Mouse (Mus musculus) cerebellum, postnatal 25 days (tissue): ENCODE data around the gene Clcn6.

Source experiments
- DNase-seq, 2 experiments: peaks; one replicate each; pipeline ENCODE4 v3.0.0; 2021; ENCODE audit warnings: mixed read lengths in 2 of 2

The Clcn6 gene

GRCm38 (mm10) chr4:148038600-148039253, at the start of gene Clcn6, which contains the start of gene Mthfr:
Clcn6 (minus strand) TSS chr4:148038821.
Mthfr (plus strand) TSS chr4:148039077.
- DNase-seq, result peak; percentile 100

- peak; percentile 92 to 97 for DNase-seq
These were observed 49.4 kb upstream of the Clcn6 start, which contains the start of gene Agtrap for GRCm38 (mm10) chr4:148087907-148088527. Agtrap (minus strand) TSS chr4:148088031.

- no peak for DNase-seq
These were observed 48.7 kb upstream of the Clcn6 start for GRCm38 (mm10) chr4:148087091-148087906.

- DNase-seq, result no peak
These were observed 47.3 kb upstream of the Clcn6 start for GRCm38 (mm10) chr4:148085907-148086305.

- DNase-seq, result no peak
These were observed 46.7 kb upstream of the Clcn6 start for GRCm38 (mm10) chr4:148085131-148085906.

- no peak for DNase-seq
These were observed 45.7 kb upstream of the Clcn6 start for GRCm38 (mm10) chr4:148084261-148084714.

- DNase-seq, result no peak
These were observed 44.7 kb upstream of the Clcn6 start for GRCm38 (mm10) chr4:148083176-148083899.

- DNase-seq, result peak; percentile 55 to 75
These were observed 43.8 kb upstream of the Clcn6 start for GRCm38 (mm10) chr4:148082257-148083044.

- peak in 1 of 2 experiments; percentile 34 for DNase-seq
These were observed 42.6 kb upstream of the Clcn6 start for GRCm38 (mm10) chr4:148081201-148081600.

- DNase-seq, result peak; percentile 57 to 61
These were observed 42.0 kb upstream of the Clcn6 start for GRCm38 (mm10) chr4:148080597-148080973.

- DNase-seq, result no peak
These were observed 41.4 kb upstream of the Clcn6 start for GRCm38 (mm10) chr4:148079944-148080596.

GRCm38 (mm10) chr4:148079212-148079611, 40.6 kb upstream of the Clcn6 start:
- DNase-seq, result no peak

- no peak for DNase-seq
These were observed 37.3 kb upstream of the Clcn6 start for GRCm38 (mm10) chr4:148075881-148076280.

GRCm38 (mm10) chr4:148075259-148075658, 36.6 kb upstream of the Clcn6 start:
- DNase-seq, result peak; percentile 50 to 72

GRCm38 (mm10) chr4:148074521-148075189, 36.0 kb upstream of the Clcn6 start:
- peak in 1 of 2 experiments; percentile 34 for DNase-seq

- DNase-seq, result no peak
These were observed 32.9 kb upstream of the Clcn6 start for GRCm38 (mm10) chr4:148071508-148071907.

GRCm38 (mm10) chr4:148069602-148070218, 31.1 kb upstream of the Clcn6 start:
- DNase-seq, result no peak

- no peak for DNase-seq
These were observed 28.7 kb upstream of the Clcn6 start for GRCm38 (mm10) chr4:148067346-148067745.

GRCm38 (mm10) chr4:148066401-148066744, 27.8 kb upstream of the Clcn6 start:
- no peak for DNase-seq
